Mouse (Mus musculus): ENCODE results near the gene Prr14l. TPM values are rescaled to one million over a fixed set of nuclear protein-coding genes. Genes with fewer than 3 reads are reported as not detected.
A peak's percentile ranks its signal among the peaks of the same experiment; 100 is the strongest.

Gene Prr14l
- total RNA-seq (2012; rRNA removed), result 36.0 and 37.0 TPM in 2 replicates
- polyA plus RNA-seq (2012; ENCODE audit: insufficient read depth in 1 of 2, insufficient read length in 2 of 2, low read depth in 1 of 2, low replicate concordance in 2 of 2, missing spikeins in 1 of 2), result 100 to 1,000 TPM in 1 of 2 experiments, 10 to 100 TPM in 1; 39.9 to 135 TPM

DNA sequence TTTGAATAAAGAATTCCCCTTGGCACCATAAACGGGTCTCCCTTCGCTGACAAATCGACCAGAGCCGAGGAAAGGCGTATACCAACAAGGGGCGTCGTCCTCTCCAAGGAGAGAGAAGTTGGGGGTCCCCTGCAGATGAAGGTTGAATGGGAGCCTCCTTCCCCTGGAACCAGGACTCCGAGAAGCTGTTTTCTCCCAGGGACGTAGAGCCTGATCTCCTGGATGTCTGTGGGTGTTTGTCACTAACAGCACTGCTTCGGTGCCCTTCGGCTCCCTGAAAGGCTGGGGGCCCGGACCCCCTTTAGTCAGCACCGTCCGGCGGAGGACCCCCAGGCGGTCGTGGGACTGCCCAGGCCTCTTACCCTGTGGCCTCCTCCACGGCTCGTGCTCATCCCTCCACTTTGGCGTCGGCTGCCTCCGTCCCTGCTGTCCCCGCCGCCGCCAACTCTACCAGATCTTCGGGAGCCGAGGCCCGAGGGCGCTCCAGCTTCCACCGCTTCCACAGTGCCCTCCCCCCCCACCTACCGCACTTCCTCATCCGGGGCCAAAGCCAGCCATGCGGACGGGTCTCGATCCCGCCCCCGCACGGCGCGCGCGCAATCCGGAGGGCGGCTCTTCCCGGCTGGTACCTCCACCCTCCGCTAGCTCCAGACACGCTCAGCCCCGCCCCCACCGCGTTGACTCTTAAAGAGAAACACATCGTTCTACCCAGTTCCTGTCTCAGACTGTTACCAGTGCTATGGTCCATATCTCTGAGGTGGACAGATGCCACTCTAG is at the start of gene Prr14l:
TSS of gene Prr14l (minus strand) at position 526 of the 777 bp plus-strand sequence.
- peaks cover 11 to 15% of the 10 kb centered on the region in 2 experiments for H3K4me1 ChIP-seq (ENCODE audit: control insufficient read depth in 1 of 2, insufficient read depth in 2 of 2, low read length in 2 of 2)
- 0 out of 2 replicates have a peak, but pooled peaks have one; percentile 32 for TF ChIP-seq MYB (IDR thresholded peaks at IDR 0.05; ENCODE audit: low read depth, low read length)
- no peak for TF ChIP-seq POLR2AphosphoS5 (IDR thresholded peaks at IDR 0.05; ENCODE audit: borderline replicate concordance, low read depth, low read length)
- TF ChIP-seq E2F4 (IDR thresholded peaks at IDR 0.05; ENCODE audit: borderline replicate concordance, low read depth, low read length), result peak; percentile 60; the same call in 1 of the 2 replicates
- no peak for TF ChIP-seq GABPA (IDR thresholded peaks at IDR 0.05; ENCODE audit: low read depth, low read length)
- TF ChIP-seq CHD2 (IDR thresholded peaks at IDR 0.05; ENCODE audit: low read length), result peak; percentile 24; the same call in 1 of the 2 replicates
- no peak for TF ChIP-seq SMC3 (IDR thresholded peaks at IDR 0.05; ENCODE audit: low read depth, low read length)
- TF ChIP-seq MAFK (IDR thresholded peaks at IDR 0.05; ENCODE audit: borderline replicate concordance, low read depth, low read length), result no peak
- peak; percentile 92; the same call in 1 of the 2 replicates for TF ChIP-seq POLR2AphosphoS2 (IDR thresholded peaks at IDR 0.05; ENCODE audit: low read length)
- peak; percentile 80 for TF ChIP-seq ETS1 (IDR thresholded peaks at IDR 0.05; ENCODE audit: low read depth, low read length)
- TF ChIP-seq MAZ (IDR thresholded peaks at IDR 0.05; ENCODE audit: low read depth, low read length), result peak; percentile 96
- TF ChIP-seq CTCF (IDR thresholded peaks at IDR 0.05 in 2 of 3, conservative IDR thresholded peaks at IDR 0.05 in 1 of 3; ENCODE audit: control insufficient read depth in 1 of 3, insufficient read depth in 1 of 3, low read depth in 2 of 3, low read length in 3 of 3, poor library complexity in 1 of 3, severe bottlenecking in 1 of 3), result 0 out of 6 replicates have a peak, but pooled peaks of 1 of the 3 experiments have one; percentile 4
- peak; percentile 74 for TF ChIP-seq TBP (IDR thresholded peaks at IDR 0.05; ENCODE audit: low read depth, low read length)
- TF ChIP-seq CHD1 (IDR thresholded peaks at IDR 0.05; ENCODE audit: low read depth, low read length), result 0 out of 2 replicates have a peak, but pooled peaks have one; percentile 62
- TF ChIP-seq EP300 (IDR thresholded peaks at IDR 0.05; ENCODE audit: low read depth in 1 of 2, low read length in 2 of 2), result peak in 1 of 2 experiments; percentile 80; a peak in 2 of 4 replicates
- peak; percentile 94 for TF ChIP-seq ZMIZ1 (IDR thresholded peaks at IDR 0.05; ENCODE audit: low read depth, low read length)
- no peak; the same call in 1 of the 2 replicates for TF ChIP-seq RCOR1 (IDR thresholded peaks at IDR 0.05; ENCODE audit: low read depth, low read length)
- no peak for TF ChIP-seq GATA1 (IDR thresholded peaks at IDR 0.05; ENCODE audit: low read depth, low read length)
- TF ChIP-seq ZC3H11A (IDR thresholded peaks at IDR 0.05; ENCODE audit: low read depth, low read length), result no peak
- TF ChIP-seq NELFE (IDR thresholded peaks at IDR 0.05; ENCODE audit: low read depth, low read length), result peak; percentile 89
- TF ChIP-seq MAX (IDR thresholded peaks at IDR 0.05; ENCODE audit: low read length), result peak; percentile 91
- TF ChIP-seq MXI1 (IDR thresholded peaks at IDR 0.05; ENCODE audit: low read depth, low read length), result peak; percentile 90
- TF ChIP-seq HCFC1 (IDR thresholded peaks at IDR 0.05; ENCODE audit: low read depth, low read length), result peak; percentile 90
- peak; percentile 26; the same call in 1 of the 2 replicates for TF ChIP-seq ZNF384 (IDR thresholded peaks at IDR 0.05; ENCODE audit: low read depth, low read length)
- TF ChIP-seq RAD21 (IDR thresholded peaks at IDR 0.05; ENCODE audit: low read depth, low read length), result no peak
- peak; percentile 65; the same call in 1 of the 2 replicates for TF ChIP-seq KAT2A (conservative IDR thresholded peaks at IDR 0.05; ENCODE audit: low read depth, low read length)
- peak; percentile 94 to 95 for TF ChIP-seq POLR2A (IDR thresholded peaks at IDR 0.05; ENCODE audit: control insufficient read depth in 1 of 2, insufficient read depth in 1 of 2, low read depth in 1 of 2, low read length in 2 of 2, poor library complexity in 1 of 2)
- peak; percentile 84 for TF ChIP-seq NRF1 (IDR thresholded peaks at IDR 0.05; ENCODE audit: insufficient read depth, low read depth, low read length, poor library complexity, severe bottlenecking)
- peak; percentile 98 for TF ChIP-seq ELF1 (IDR thresholded peaks at IDR 0.05; ENCODE audit: low read depth, low read length)
- TF ChIP-seq BHLHE40 (IDR thresholded peaks at IDR 0.05; ENCODE audit: borderline replicate concordance, low read depth, low read length), result peak; percentile 29; the same call in 1 of the 2 replicates
- TF ChIP-seq MYC (IDR thresholded peaks at IDR 0.05; ENCODE audit: low read depth, low read length), result peak; percentile 92
- TF ChIP-seq JUND (IDR thresholded peaks at IDR 0.05; ENCODE audit: low read depth, low read length), result no peak
- no peak for TF ChIP-seq TAL1 (IDR thresholded peaks at IDR 0.05; ENCODE audit: low read length)
- peak; percentile 60; the same call in 1 of the 2 replicates for TF ChIP-seq UBTF (IDR thresholded peaks at IDR 0.05; ENCODE audit: borderline replicate concordance, insufficient read depth, low read depth, low read length)
- peak; percentile 82 for TF ChIP-seq TCF12 (IDR thresholded peaks at IDR 0.05; ENCODE audit: low read depth, low read length)
- TF ChIP-seq USF1 (IDR thresholded peaks at IDR 0.05; ENCODE audit: low read depth, low read length), result no peak; the same call in 1 of the 2 replicates

More for the DNA sequence above, at the start of gene Prr14l:
- DNase-seq (ENCODE audit: low read depth, low spot score), result peak; percentile 100
- Histone ChIP-seq H3K9me3 (replicated peaks; ENCODE audit: insufficient read depth, low read length) (no peaks in the 10 kb centered on the region), H3K27ac (ENCODE audit: control insufficient read depth, low read depth, low read length) (peak within 1 kb of the TSS; percentile 84), H3K36me3 (ENCODE audit: control insufficient read depth in 1 of 2, insufficient read depth in 2 of 2, low read length in 2 of 2) (peaks cover 11 to 23% of the 10 kb centered on the region in 2 experiments), H3K4me3 (ENCODE audit: control insufficient read depth in 1 of 2, insufficient read depth in 1 of 2, low read depth in 2 of 2, low read length in 2 of 2) (peak within 1 kb of the TSS; percentile 83 to 97), H3K27me3 (ENCODE audit: control insufficient read depth in 1 of 2, insufficient read depth in 2 of 2, low read length in 2 of 2) (no peaks in the 10 kb centered on the region), H3K9ac (ENCODE audit: control insufficient read depth, low read depth, low read length, poor library complexity, severe bottlenecking) (peak within 1 kb of the TSS; percentile 90), H3K79me2 (ENCODE audit: control insufficient read depth, insufficient read depth, low read length, poor library complexity) (peaks cover 40% of the 10 kb centered on the region)
